In genomic region chr9:41105201-41105643, GRCm38 (mm10) we compare ENCODE assay signal across 10 mouse cellular contexts. TPM values are rescaled to one million over a fixed set of nuclear protein-coding genes. Genes with fewer than 3 reads are reported as not detected.
DNase-seq lines count a peak whose midpoint lies in the region; ATAC-seq and TF ChIP-seq lines count a peak whose summit lies in the region.
"Had no signal": no experiment of that assay in that cellular context is flagged by ENCODE, and none has a peak within 500 bp of the region (broad histone marks: within the 10 kb centered on the region; RNA-seq: fewer than 3 reads in every experiment).

No protein-coding gene starts in this region.

- H3K27me3 ChIP-seq in cerebellum, adult 2 months (ENCODE audit: control insufficient read depth, insufficient read depth, low read length): no peaks in the 10 kb centered on the region
- H3K27me3 ChIP-seq in liver, embryonic 16.5 days (ENCODE audit: control insufficient read depth, insufficient read depth, low read depth, low read length): no peaks in the 10 kb centered on the region
- no peaks in the 10 kb centered on the region for H3K27me3 ChIP-seq in spleen, adult 2 months (ENCODE audit: control insufficient read depth, insufficient read depth, low read length)
- no peaks in the 10 kb centered on the region for H3K27me3 ChIP-seq in midbrain, embryonic 14.5 days (ENCODE audit: control insufficient read depth, insufficient read depth, low read length)
- H3K27me3 ChIP-seq in midbrain, embryonic 16.5 days (ENCODE audit: control insufficient read depth, insufficient read depth, low read depth, low read length): no peaks in the 10 kb centered on the region
- H3K27me3 ChIP-seq: embryonic facial prominence, embryonic 13.5 days had no signal

- H3K9me3 ChIP-seq in liver, embryonic 16.5 days (replicated peaks; ENCODE audit: control insufficient read depth, low read length): no peaks in the 10 kb centered on the region
- no peaks in the 10 kb centered on the region for H3K9me3 ChIP-seq in midbrain, embryonic 14.5 days (ENCODE audit: control insufficient read depth, low read length)
- H3K9me3 ChIP-seq in midbrain, embryonic 16.5 days (replicated peaks; ENCODE audit: control insufficient read depth, low read length, poor library complexity, severe bottlenecking): no peaks in the 10 kb centered on the region
- H3K9me3 ChIP-seq: embryonic facial prominence, embryonic 13.5 days had no signal

- no peaks in the 10 kb centered on the region for H3K36me3 ChIP-seq in liver, embryonic 16.5 days (ENCODE audit: control insufficient read depth, insufficient read depth)
- H3K36me3 ChIP-seq in spleen, adult 2 months (ENCODE audit: control insufficient read depth, insufficient read depth, low read length): no peaks in the 10 kb centered on the region
- H3K36me3 ChIP-seq in midbrain, embryonic 14.5 days (ENCODE audit: control insufficient read depth, insufficient read depth, low read length): no peaks in the 10 kb centered on the region
- H3K36me3 ChIP-seq in midbrain, embryonic 16.5 days (ENCODE audit: control insufficient read depth, insufficient read depth, low read length): no peaks in the 10 kb centered on the region
- H3K36me3 ChIP-seq: embryonic facial prominence, embryonic 13.5 days had no signal

- TF ChIP-seq CTCF in cerebellum, adult 2 months (IDR thresholded peaks at IDR 0.05; ENCODE audit: borderline replicate concordance, insufficient read depth, low read depth, low read length): no peak
- no peak for TF ChIP-seq CTCF in bone marrow, adult 2 months (IDR thresholded peaks at IDR 0.05; ENCODE audit: control insufficient read depth, insufficient read depth, low read length)
- no peak for TF ChIP-seq CTCF in spleen, adult 2 months (IDR thresholded peaks at IDR 0.05; ENCODE audit: extremely low read depth, insufficient read depth, insufficient read length, insufficient replicate concordance)

- no peak overlapping the region for H3K9ac ChIP-seq in liver, embryonic 16.5 days (ENCODE audit: low read depth, low read length)
- H3K9ac ChIP-seq in midbrain, embryonic 14.5 days (replicated peaks; ENCODE audit: low read length): no peak overlapping the region
- no peak overlapping the region for H3K9ac ChIP-seq in midbrain, embryonic 16.5 days (ENCODE audit: low read depth, low read length)
- H3K9ac ChIP-seq: embryonic facial prominence, embryonic 13.5 days had no signal

- 59% methylated on average over 7 of the region's 7 CpGs for WGBS in cerebellum, adult 2 months
- WGBS in bone marrow, adult 2 months: 8% methylated on average over 7 of the region's 7 CpGs
- 17% methylated on average over 7 of the region's 7 CpGs for WGBS in liver, embryonic 16.5 days (ENCODE audit: insufficient replicate concordance)
- WGBS in spleen, adult 2 months: 11% methylated on average over 7 of the region's 7 CpGs
- WGBS in midbrain, embryonic 14.5 days: 54% methylated on average over 7 of the region's 7 CpGs
- WGBS in midbrain, embryonic 16.5 days: 51% methylated on average over 7 of the region's 7 CpGs

- ATAC-seq in liver, embryonic 16.5 days (ENCODE audit: low read depth): peak; percentile 48; the same call in 1 of the 2 replicates
- ATAC-seq in midbrain, embryonic 14.5 days (ENCODE audit: low FRiP score, low TSS enrichment): no peak
- no peak for ATAC-seq in midbrain, embryonic 16.5 days

- H3K4me2 ChIP-seq in liver, embryonic 16.5 days (ENCODE audit: low read depth, low read length): no peak overlapping the region
- no peak overlapping the region for H3K4me2 ChIP-seq in midbrain, embryonic 14.5 days (ENCODE audit: low read length)
- H3K4me2 ChIP-seq in midbrain, embryonic 16.5 days (ENCODE audit: low read length): no peak overlapping the region
- H3K4me2 ChIP-seq: embryonic facial prominence, embryonic 13.5 days had no signal

- no peak overlapping the region for H3K4me3 ChIP-seq in cerebellum, adult 2 months (replicated peaks; ENCODE audit: insufficient read depth, low read depth, low read length)
- H3K4me3 ChIP-seq in bone marrow, adult 2 months (replicated peaks; ENCODE audit: control insufficient read depth, low read depth, low read length): no peak overlapping the region
- no peak overlapping the region for H3K4me3 ChIP-seq in liver, embryonic 16.5 days (ENCODE audit: low read depth, low read length)
- no peak overlapping the region for H3K4me3 ChIP-seq in spleen, adult 2 months (ENCODE audit: extremely low read depth, insufficient read depth, insufficient read length)
- no peak overlapping the region for H3K4me3 ChIP-seq in midbrain, embryonic 14.5 days (replicated peaks; ENCODE audit: low read depth, low read length)
- H3K4me3 ChIP-seq in midbrain, embryonic 16.5 days (ENCODE audit: low read depth, low read length): no peak overlapping the region
- H3K4me3 ChIP-seq: embryonic facial prominence, embryonic 13.5 days had no signal

- no peak for TF ChIP-seq POLR2A in cerebellum, adult 2 months (IDR thresholded peaks at IDR 0.05; ENCODE audit: borderline replicate concordance, insufficient read depth, low read length)
- no peak for TF ChIP-seq POLR2A in bone marrow, adult 2 months (IDR thresholded peaks at IDR 0.05; ENCODE audit: borderline replicate concordance, control insufficient read depth, low read depth, low read length)
- TF ChIP-seq POLR2A in spleen, adult 2 months (IDR thresholded peaks at IDR 0.05; ENCODE audit: low read depth, low read length): no peak

- H3K27ac ChIP-seq in cerebellum, adult 2 months (ENCODE audit: insufficient read depth, low read length): peak overlapping the region; percentile 35; the same call in 1 of the 2 replicates
- H3K27ac ChIP-seq in bone marrow, adult 2 months (ENCODE audit: control insufficient read depth, insufficient read depth, low read depth, low read length, poor library complexity): peak overlapping the region; percentile 35
- H3K27ac ChIP-seq in liver, embryonic 16.5 days (ENCODE audit: low read length): no peak overlapping the region
- peak overlapping the region; percentile 71 for H3K27ac ChIP-seq in spleen, adult 2 months (ENCODE audit: insufficient read depth, low read length)
- H3K27ac ChIP-seq in midbrain, embryonic 14.5 days (replicated peaks; ENCODE audit: low read depth, low read length): no peak overlapping the region
- H3K27ac ChIP-seq in midbrain, embryonic 16.5 days (ENCODE audit: low read length): no peak overlapping the region
- H3K27ac ChIP-seq: embryonic facial prominence, embryonic 13.5 days; kidney, postnatal 0 days had no signal

- peaks cover 52% of the 10 kb centered on the region for H3K4me1 ChIP-seq in cerebellum, adult 2 months (ENCODE audit: control insufficient read depth, insufficient read depth, low read length)
- H3K4me1 ChIP-seq in bone marrow, adult 2 months (ENCODE audit: control insufficient read depth, insufficient read depth, low read length): peaks cover 4% of the 10 kb centered on the region; the same call in 1 of the 2 replicates
- no peaks in the 10 kb centered on the region; the same call in 1 of the 2 replicates for H3K4me1 ChIP-seq in liver, embryonic 16.5 days (ENCODE audit: control insufficient read depth, low read depth, low read length)
- H3K4me1 ChIP-seq in spleen, adult 2 months (ENCODE audit: control insufficient read depth, insufficient read depth, insufficient read length): peaks cover 36% of the 10 kb centered on the region
- 0 out of 2 replicates have a peak, but pooled peaks cover 5% of the 10 kb centered on the region for H3K4me1 ChIP-seq in midbrain, embryonic 14.5 days (ENCODE audit: control insufficient read depth, insufficient read depth, low read length)
- H3K4me1 ChIP-seq in midbrain, embryonic 16.5 days (ENCODE audit: control insufficient read depth, insufficient read depth, low read length): no peaks in the 10 kb centered on the region

- no peak for DNase-seq in cerebellum, adult 2 months
- DNase-seq in cerebellum, adult 18-20 months: no peak
- DNase-seq in spleen, adult 2 months (ENCODE audit: low read depth in 1 of 2, low spot score in 2 of 2): peak; percentile 71 to 78
- DNase-seq in midbrain, embryonic 14.5 days: no peak
- no peak for DNase-seq in layer of hippocampus, adult 11-12 months (ENCODE audit: low spot score)

RNA-seq across cellular contexts. Expression of gene Ubash3b, which starts 56.3 kb away (rescaled TPM):
- 39.3 and 48.8 TPM in 2 replicates for polyA plus RNA-seq in cerebellum, adult 2 months (2012; rRNA removed)
- 11.5 and 33.4 TPM in 2 replicates for polyA plus RNA-seq in bone marrow, adult 2 months (2011; ENCODE audit: insufficient read depth, insufficient read length, low replicate concordance, missing spikeins)
- 4.6 and 4.7 TPM in 2 replicates for polyA plus RNA-seq in liver, embryonic 16.5 days (2015; fragmentation: Nextera tagmentation; extraction: Ambion mirVana)
- 10.2 and 11.9 TPM in 2 replicates for polyA plus RNA-seq in spleen, adult 2 months (2012; rRNA removed)
- polyA plus RNA-seq in midbrain, embryonic 14.5 days (2014; fragmentation: Nextera tagmentation; extraction: Ambion mirVana): 18.9 and 21.3 TPM in 2 replicates
- 23.2 and 24.2 TPM in 2 replicates for polyA plus RNA-seq in midbrain, embryonic 16.5 days (2015; fragmentation: Nextera tagmentation; extraction: Ambion mirVana)

Comparison
In these comparisons a context has a peak if more than half of its experiments do, and no peak if none do; other contexts are left out.
1. DNase-seq: peak in spleen, adult 2 months (2 of 2); none in cerebellum, adult 2 months (0 of 2), cerebellum, adult 18-20 months (0 of 2), midbrain, embryonic 14.5 days (single experiment) and layer of hippocampus, adult 11-12 months (single experiment).
2. H3K27ac ChIP-seq: peak in cerebellum, adult 2 months (single experiment), bone marrow, adult 2 months (single experiment) and spleen, adult 2 months (single experiment); none in liver, embryonic 16.5 days (single experiment), midbrain, embryonic 14.5 days (single experiment) and midbrain, embryonic 16.5 days (single experiment).